Mouse (Mus musculus) ES-Bruce4 (cell line): ENCODE results near the gene Lpp. TPM values are rescaled to one million over a fixed set of nuclear protein-coding genes. Genes with fewer than 3 reads are reported as not detected.

Source experiments
- H3K27ac ChIP-seq: 2 replicates; pipeline ENCODE4 v1.5.1; 2012; ENCODE audit warnings: low read length, inconsistent platforms; ENCODE audit not compliant: insufficient read depth
- H3K27me3 ChIP-seq: 2 replicates; pipeline ENCODE4 v1.6.1; 2012; ENCODE audit warnings: mild to moderate bottlenecking, low read length, inconsistent platforms; ENCODE audit not compliant: control insufficient read depth, poor library complexity, insufficient read depth, severe bottlenecking
- H3K36me3 ChIP-seq: 2 replicates; pipeline ENCODE4 v1.6.1; 2012; ENCODE audit warnings: inconsistent platforms, mild to moderate bottlenecking, low read length, moderate library complexity; ENCODE audit not compliant: control insufficient read depth, poor library complexity, insufficient read depth, severe bottlenecking
- H3K4me1 ChIP-seq: one replicate; pipeline ENCODE4 v1.8.1; 2011; ENCODE audit warnings: low read length; ENCODE audit not compliant: control insufficient read depth, insufficient read depth
- H3K4me3 ChIP-seq: 2 replicates; pipeline ENCODE4 v1.5.1; 2011; ENCODE audit warnings: low read depth, mild to moderate bottlenecking, low read length
- H3K9ac ChIP-seq: 2 replicates; pipeline ENCODE4 v1.6.1; 2012; ENCODE audit warnings: low read depth, mild to moderate bottlenecking, inconsistent platforms; ENCODE audit not compliant: poor library complexity, severe bottlenecking
- H3K9me3 ChIP-seq: replicated peaks from 2 replicates; pipeline ENCODE4 v1.6.1; 2012; ENCODE audit warnings: mild to moderate bottlenecking, low read length, inconsistent platforms; ENCODE audit not compliant: control insufficient read depth, poor library complexity, insufficient read depth, severe bottlenecking
- CTCF ChIP-seq: IDR thresholded peaks from one replicate; pipeline ENCODE4 v1.8.1; 2011; ENCODE audit warnings: low read depth, low read length
- EP300 ChIP-seq: IDR thresholded peaks from 2 replicates; pipeline ENCODE4 v1.6.1; 2011; ENCODE audit warnings: low read depth, low read length; ENCODE audit not compliant: insufficient read depth
- POLR2A ChIP-seq: IDR thresholded peaks from one replicate; pipeline ENCODE4 v1.8.1; 2011; ENCODE audit warnings: low read length; ENCODE audit not compliant: insufficient read depth
- polyA plus RNA-seq: library from polyadenylated mRNA; stranded (reverse); fragments of >200 nt; gene quantifications from 2 replicates; pipeline ENCODE4 v1.2.4, GENCODE M21; 2011; ENCODE audit warnings: low read depth; ENCODE audit not compliant: missing spikeins, insufficient read depth, insufficient read length

The Lpp gene
- polyA plus RNA-seq, 1 experiment, result 48.5 TPM

- H3K9ac ChIP-seq, result no peak overlapping the region
- no peak for TF ChIP-seq CTCF
- TF ChIP-seq POLR2A, result no peak
- no peak for TF ChIP-seq EP300
- no peaks in the 10 kb centered on the region for H3K4me1 ChIP-seq
- no peaks in the 10 kb centered on the region for H3K36me3 ChIP-seq
- H3K27ac ChIP-seq, result no peak overlapping the region
- H3K4me3 ChIP-seq, result no peak overlapping the region
- H3K27me3 ChIP-seq, result no peaks in the 10 kb centered on the region
- H3K9me3 ChIP-seq, result no peaks in the 10 kb centered on the region
These were observed 31.6 kb upstream of the Lpp start for GRCm38 (mm10) chr16:24361667-24362066.

GRCm38 (mm10) chr16:24364030-24364687, 29.1 kb upstream of the Lpp start:
- H3K27ac ChIP-seq, result no peak overlapping the region
- no peaks in the 10 kb centered on the region for H3K36me3 ChIP-seq
- no peak overlapping the region for H3K4me3 ChIP-seq
- H3K9ac ChIP-seq, result no peak overlapping the region
- H3K27me3 ChIP-seq, result no peaks in the 10 kb centered on the region
- no peaks in the 10 kb centered on the region for H3K4me1 ChIP-seq
- TF ChIP-seq CTCF, result no peak
- no peak for TF ChIP-seq EP300
- no peak for TF ChIP-seq POLR2A
- no peaks in the 10 kb centered on the region for H3K9me3 ChIP-seq

GRCm38 (mm10) chr16:24365900-24366299, 27.4 kb upstream of the Lpp start:
- Histone ChIP-seq H3K4me3 (no peak overlapping the region), H3K9me3 (no peaks in the 10 kb centered on the region), H3K27ac (no peak overlapping the region), H3K27me3 (no peaks in the 10 kb centered on the region), H3K9ac (no peak overlapping the region), H3K4me1 (no peaks in the 10 kb centered on the region), H3K36me3 (no peaks in the 10 kb centered on the region)
- TF ChIP-seq EP300 (no peak), CTCF (no peak), POLR2A (no peak)

GRCm38 (mm10) chr16:24367071-24367470, 26.2 kb upstream of the Lpp start:
- Histone ChIP-seq H3K27me3 (no peaks in the 10 kb centered on the region), H3K9me3 (no peaks in the 10 kb centered on the region), H3K27ac (no peak overlapping the region), H3K36me3 (no peaks in the 10 kb centered on the region), H3K4me1 (no peaks in the 10 kb centered on the region), H3K9ac (no peak overlapping the region), H3K4me3 (no peak overlapping the region)
- no peak for TF ChIP-seq EP300
- no peak for TF ChIP-seq CTCF
- no peak for TF ChIP-seq POLR2A

- H3K4me3 ChIP-seq, result no peak overlapping the region
- no peaks in the 10 kb centered on the region for H3K9me3 ChIP-seq
- no peaks in the 10 kb centered on the region for H3K36me3 ChIP-seq
- H3K4me1 ChIP-seq, result no peaks in the 10 kb centered on the region
- H3K27me3 ChIP-seq, result no peaks in the 10 kb centered on the region
- no peak overlapping the region for H3K9ac ChIP-seq
- H3K27ac ChIP-seq, result no peak overlapping the region
- no peak for TF ChIP-seq POLR2A
- no peak for TF ChIP-seq CTCF
- no peak for TF ChIP-seq EP300
These were observed 25.8 kb upstream of the Lpp start for GRCm38 (mm10) chr16:24367506-24367905.

- H3K27me3 ChIP-seq, result no peaks in the 10 kb centered on the region
- TF ChIP-seq CTCF, result no peak
- no peak for TF ChIP-seq EP300
- no peak for TF ChIP-seq POLR2A
- H3K4me1 ChIP-seq, result no peaks in the 10 kb centered on the region
- H3K4me3 ChIP-seq, result no peak overlapping the region
- H3K36me3 ChIP-seq, result no peaks in the 10 kb centered on the region
- H3K9me3 ChIP-seq, result no peaks in the 10 kb centered on the region
- H3K9ac ChIP-seq, result no peak overlapping the region
- no peak overlapping the region for H3K27ac ChIP-seq
These were observed 16.8 kb upstream of the Lpp start for GRCm38 (mm10) chr16:24376478-24376877.
